Mouse (Mus musculus) kidney, embryonic 14.5 days (tissue): ENCODE results near the gene Rabepk. TPM values are rescaled to one million over a fixed set of nuclear protein-coding genes. Genes with fewer than 3 reads are reported as not detected.

Experiments
- ATAC-seq: fragments of 200-750 bp; cut with Nextera tagmentation; 2 replicates; pipeline ENCODE4 v1.8.0; 2017; ENCODE audit warnings: moderate number of reproducible peaks, mild to moderate bottlenecking, moderate TSS enrichment, moderate library complexity; ENCODE audit not compliant: low FRiP score, low TSS enrichment
- H3K27ac ChIP-seq: fragments of 300-500 bp; sonication (generic); 2 replicates; pipeline ENCODE4 v1.5.1; 2014; ENCODE audit warnings: low read depth, mild to moderate bottlenecking, low read length, moderate library complexity, mixed read lengths
- H3K27me3 ChIP-seq: fragments of 300-500 bp; sonication (generic); 2 replicates; pipeline ENCODE4 v1.6.1; 2014; ENCODE audit warnings: mild to moderate bottlenecking, low read length; ENCODE audit not compliant: control insufficient read depth, insufficient read depth
- H3K36me3 ChIP-seq: fragments of 300-500 bp; sonication (generic); 2 replicates; pipeline ENCODE4 v1.6.1; 2014; ENCODE audit warnings: low read length, mixed read lengths; ENCODE audit not compliant: control insufficient read depth, insufficient read depth
- H3K4me1 ChIP-seq: fragments of 300-500 bp; sonication (generic); 2 replicates; pipeline ENCODE4 v1.6.1; 2014; ENCODE audit warnings: low read length, mixed read lengths; ENCODE audit not compliant: control insufficient read depth, insufficient read depth
- H3K4me2 ChIP-seq: fragments of 300-500 bp; sonication (generic); replicated peaks from 2 replicates; pipeline ENCODE4 v1.6.1; 2014; ENCODE audit warnings: low read depth, mild to moderate bottlenecking, low read length
- H3K4me3 ChIP-seq: fragments of 300-500 bp; sonication (generic); 2 replicates; pipeline ENCODE4 v1.5.1; 2014; ENCODE audit warnings: mild to moderate bottlenecking, low read length
- H3K9ac ChIP-seq: fragments of 300-500 bp; sonication (generic); 2 replicates; pipeline ENCODE4 v1.6.1; 2014; ENCODE audit warnings: low read depth, mild to moderate bottlenecking, low read length, moderate library complexity
- H3K9me3 ChIP-seq: fragments of 300-500 bp; sonication (generic); 2 replicates; pipeline ENCODE4 v1.6.1; 2016; ENCODE audit warnings: low read length; ENCODE audit not compliant: control insufficient read depth
- WGBS: fragments of 180-500 bp; shearing (Covaris S2); extraction: QIAGEN DNeasy Blood & Tissue Kit; methylation state at CpG from one replicate; pipeline ENCODE4 v1.1.7; 2014; 5-methylcytosine and 5-hydroxymethylcytosine counted together
- polyA plus RNA-seq: library from polyadenylated mRNA; unstranded; fragments of >200 nt; fragmentation: Nextera tagmentation; extraction: Ambion mirVana; gene quantifications from 2 replicates; pipeline ENCODE4 v1.2.1, GENCODE M21; 2014

Gene Rabepk
- polyA plus RNA-seq, 1 experiment from 2014 or later: 35.9 TPM

DNA sequence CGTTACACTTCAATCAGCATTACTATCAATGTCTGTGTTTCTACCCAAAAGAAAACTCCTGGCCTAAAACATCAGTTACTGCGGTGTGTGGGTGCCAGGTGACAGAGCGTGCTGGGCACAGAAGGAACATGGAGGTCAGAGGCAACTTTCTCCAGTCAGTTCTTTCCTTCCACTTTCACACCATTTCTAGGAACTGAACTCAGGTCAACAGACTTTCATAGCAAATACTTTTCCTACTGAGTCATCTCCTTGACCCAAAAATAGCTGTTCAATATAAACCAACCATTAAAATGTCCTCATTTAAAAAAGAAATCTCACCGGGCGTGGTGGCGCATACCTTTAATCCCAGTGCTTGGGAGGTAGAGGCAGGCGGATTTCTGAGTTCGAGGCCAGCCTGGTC lies 57.0 kb downstream of the Rabepk start:
- H3K4me3 ChIP-seq: no peak overlapping the region
- no peak for ATAC-seq
- 94% methylated on average over 8 of the region's 8 CpGs for WGBS

DNA sequence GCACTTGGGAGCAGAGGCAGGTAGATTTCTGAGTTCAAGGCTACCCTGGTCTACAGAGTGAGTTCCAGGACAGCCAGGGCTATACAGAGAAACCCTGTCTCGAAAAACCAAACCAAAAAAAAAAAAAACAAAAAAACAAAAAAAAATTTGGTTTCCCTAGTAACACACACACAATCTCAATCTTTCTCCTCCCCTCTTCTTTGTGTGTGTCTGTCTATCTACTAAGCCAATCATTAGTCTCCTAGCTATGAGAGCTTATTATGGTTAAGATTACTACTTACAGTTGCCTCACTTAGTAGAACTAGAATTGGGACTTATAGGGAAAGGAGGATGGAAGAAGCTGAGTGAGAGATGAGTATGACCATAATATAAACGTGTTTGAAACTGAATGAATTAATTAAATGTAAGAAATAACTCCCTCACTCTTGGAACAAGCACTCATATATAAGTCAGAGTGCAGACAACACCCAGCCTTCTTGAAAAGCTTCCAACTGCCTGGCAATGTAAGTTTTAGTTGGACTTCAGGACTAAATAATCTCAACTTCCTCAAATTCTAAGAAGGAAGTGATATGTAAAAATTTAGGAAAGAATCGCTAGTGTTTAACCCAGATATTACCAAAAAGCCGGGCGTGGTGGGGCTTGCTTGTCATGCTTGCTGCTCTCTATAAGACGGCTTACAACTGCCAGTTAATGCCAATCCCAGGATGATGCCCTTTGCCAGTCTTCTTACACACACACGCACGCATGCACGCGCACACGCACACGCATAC lies 58.1 kb downstream of the Rabepk start:
- 96% methylated on average over 12 of the region's 12 CpGs for WGBS

More for the DNA sequence above, 57.0 kb downstream of the Rabepk start:
- Histone ChIP-seq H3K4me1 (no peaks in the 10 kb centered on the region), H3K27me3 (no peaks in the 10 kb centered on the region), H3K27ac (no peak overlapping the region), H3K9me3 (no peaks in the 10 kb centered on the region), H3K4me2 (no peak overlapping the region), H3K36me3 (peaks cover 4% of the 10 kb centered on the region; the same call in 1 of the 2 replicates), H3K9ac (no peak overlapping the region)

DNA sequence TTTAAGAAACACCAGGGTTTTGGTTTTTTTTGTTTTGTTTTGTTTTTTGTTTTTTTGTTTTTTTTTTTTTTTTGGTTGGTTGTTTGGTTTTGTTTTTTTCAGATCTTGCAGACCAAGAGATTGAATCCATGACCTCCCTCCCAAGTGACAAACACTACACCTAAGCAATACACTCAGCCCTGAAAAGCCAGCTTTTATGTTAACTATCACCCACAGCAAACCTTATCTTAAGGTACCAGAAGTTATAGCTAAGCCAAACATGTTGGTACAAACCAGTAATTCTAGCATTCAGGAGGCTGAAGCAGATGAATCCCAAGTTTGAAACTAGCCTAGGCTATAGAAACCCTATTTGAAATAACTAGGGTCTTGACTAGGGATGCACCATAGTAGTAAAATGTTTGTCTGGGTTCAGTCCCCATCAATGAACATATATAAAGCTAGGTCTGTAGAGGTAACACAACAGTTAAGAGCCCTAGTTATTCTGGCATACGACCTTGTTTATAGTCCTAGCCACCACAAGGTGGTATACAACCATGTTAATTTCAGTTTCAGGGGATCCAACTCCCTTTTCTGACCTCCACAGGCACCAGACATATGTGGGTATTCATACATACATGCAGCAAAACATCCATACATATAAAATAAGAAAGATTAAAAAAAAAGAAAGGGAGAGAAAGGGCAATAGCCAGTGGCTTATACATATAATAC lies 59.9 kb downstream of the Rabepk start:
- ATAC-seq: no peak
- Histone ChIP-seq H3K4me2 (no peak overlapping the region), H3K4me3 (no peak overlapping the region), H3K36me3 (no peaks in the 10 kb centered on the region), H3K27ac (no peak overlapping the region), H3K4me1 (no peaks in the 10 kb centered on the region), H3K9ac (no peak overlapping the region), H3K9me3 (no peaks in the 10 kb centered on the region), H3K27me3 (no peaks in the 10 kb centered on the region)
- 78% methylated on average over 1 of the region's 1 CpGs for WGBS

More for the DNA sequence above, 58.1 kb downstream of the Rabepk start:
- peaks cover 4% of the 10 kb centered on the region; the same call in 1 of the 2 replicates for H3K36me3 ChIP-seq
- no peak overlapping the region for H3K4me3 ChIP-seq
- ATAC-seq: no peak
- H3K9ac ChIP-seq: no peak overlapping the region
- H3K27ac ChIP-seq: no peak overlapping the region
- H3K9me3 ChIP-seq: no peaks in the 10 kb centered on the region
- no peak overlapping the region for H3K4me2 ChIP-seq
- no peaks in the 10 kb centered on the region for H3K4me1 ChIP-seq
- H3K27me3 ChIP-seq: no peaks in the 10 kb centered on the region

DNA sequence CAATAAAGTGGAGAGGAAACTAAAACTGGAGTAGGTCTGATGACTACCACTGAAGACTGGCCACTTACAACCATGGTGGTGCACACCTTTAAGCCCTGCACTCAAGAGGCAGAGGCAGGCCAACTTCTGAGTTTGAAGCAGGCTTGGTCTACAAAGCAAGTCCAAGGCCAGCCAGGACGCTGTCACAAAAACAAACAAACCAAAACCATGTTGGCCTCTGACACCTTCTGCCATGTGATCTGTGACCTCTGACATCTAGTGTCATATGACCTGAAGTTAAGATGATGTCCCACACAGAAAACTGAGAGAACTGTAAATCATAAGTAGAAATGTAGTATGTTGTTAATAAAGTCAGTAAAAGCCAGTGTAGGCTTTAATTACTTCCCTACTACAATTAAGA lies 61.8 kb downstream of the Rabepk start:
- no peak overlapping the region for H3K4me3 ChIP-seq
- no peaks in the 10 kb centered on the region for H3K4me1 ChIP-seq
- 25% methylated on average over 1 of the region's 1 CpGs for WGBS
- no peak overlapping the region for H3K27ac ChIP-seq
- no peak overlapping the region for H3K4me2 ChIP-seq
- no peak overlapping the region for H3K9ac ChIP-seq
- H3K9me3 ChIP-seq: no peaks in the 10 kb centered on the region
- H3K27me3 ChIP-seq: no peaks in the 10 kb centered on the region
- peaks cover 3% of the 10 kb centered on the region; the same call in 1 of the 2 replicates for H3K36me3 ChIP-seq
- no peak for ATAC-seq

DNA sequence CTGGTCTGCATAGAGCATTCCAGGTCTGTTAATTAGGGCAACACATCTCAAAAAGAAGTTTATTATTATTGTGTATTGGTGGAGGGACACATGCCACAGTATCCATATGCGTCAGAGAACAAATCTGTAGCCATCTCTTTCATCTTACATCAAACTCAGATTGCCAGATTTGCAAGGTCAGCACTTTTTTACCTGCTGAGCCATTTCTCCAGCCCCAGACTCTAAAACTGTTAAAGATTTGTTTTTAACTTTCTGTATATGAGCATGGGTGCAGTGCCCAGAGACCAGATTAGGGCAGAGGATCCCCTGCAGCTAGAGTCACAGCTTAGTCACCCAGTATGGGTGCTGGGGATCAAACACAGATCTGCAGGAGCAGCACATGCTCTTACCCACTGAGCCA lies 63.1 kb downstream of the Rabepk start:
- no peaks in the 10 kb centered on the region for H3K27me3 ChIP-seq
- H3K9ac ChIP-seq: no peak overlapping the region
- 97% methylated on average over 1 of the region's 1 CpGs for WGBS
- no peak overlapping the region for H3K4me2 ChIP-seq
- H3K9me3 ChIP-seq: no peaks in the 10 kb centered on the region
- H3K4me3 ChIP-seq: no peak overlapping the region
- H3K27ac ChIP-seq: no peak overlapping the region
- no peak for ATAC-seq
- H3K4me1 ChIP-seq: no peaks in the 10 kb centered on the region
- peaks cover 3% of the 10 kb centered on the region; the same call in 1 of the 2 replicates for H3K36me3 ChIP-seq

Other genes with a start within 250 kb of the Rabepk start
- gene Gapvd1, start 44.7 kb downstream of the Rabepk start, polyA plus RNA-seq: 64.7 and 92.2 TPM in 2 replicates
- gene Hspa5, start 27.9 kb downstream of the Rabepk start, polyA plus RNA-seq: 615 and 971 TPM in 2 replicates
- gene Fbxw2, start 26.4 kb upstream of the Rabepk start, polyA plus RNA-seq: 55.6 and 72.3 TPM in 2 replicates
- not detected in 2 replicates for gene Gm34653, start 33.1 kb upstream of the Rabepk start, polyA plus RNA-seq
- gene Cutal, start 74.5 kb upstream of the Rabepk start, polyA plus RNA-seq: 5.8 TPM in 2 replicates
- 128 and 157 TPM in 2 replicates for gene Psmd5, start 75.1 kb upstream of the Rabepk start, polyA plus RNA-seq
- gene Phf19, start 114.1 kb upstream of the Rabepk start, polyA plus RNA-seq: 29.9 and 35.1 TPM in 2 replicates
- 15.9 and 18.1 TPM in 2 replicates for gene Traf1, start 161.9 kb upstream of the Rabepk start, polyA plus RNA-seq